Mouse (Mus musculus) megakaryocyte progenitor cell, adult 5-6 weeks (primary cell): ENCODE measurements at regions not wholly inside any gene's neighbourhood (a gene's known extent, or its start where the extent isn't known, plus 50 kb on each side); places are given as distances from the start of the nearest gene placed in this dataset.

ENCODE experiments used
- ATAC-seq: replicated peaks from 2 replicates; pipeline ENCODE4 v1.8.0; 2016; ENCODE audit warnings: mild to moderate bottlenecking, moderate TSS enrichment, inconsistent platforms; ENCODE audit not compliant: poor library complexity

- peak; percentile 81 for ATAC-seq
Observed at GRCm38 (mm10) chr2:169360272-169360671, 227.3 kb downstream of the Gm11011 start.

GRCm38 (mm10) chr2:169357400-169357799 is 230.1 kb downstream of the Gm11011 start:
- ATAC-seq, result no peak

- no peak for ATAC-seq
Observed at GRCm38 (mm10) chr2:169351547-169351946, 236.0 kb downstream of the Gm11011 start.

DNA sequence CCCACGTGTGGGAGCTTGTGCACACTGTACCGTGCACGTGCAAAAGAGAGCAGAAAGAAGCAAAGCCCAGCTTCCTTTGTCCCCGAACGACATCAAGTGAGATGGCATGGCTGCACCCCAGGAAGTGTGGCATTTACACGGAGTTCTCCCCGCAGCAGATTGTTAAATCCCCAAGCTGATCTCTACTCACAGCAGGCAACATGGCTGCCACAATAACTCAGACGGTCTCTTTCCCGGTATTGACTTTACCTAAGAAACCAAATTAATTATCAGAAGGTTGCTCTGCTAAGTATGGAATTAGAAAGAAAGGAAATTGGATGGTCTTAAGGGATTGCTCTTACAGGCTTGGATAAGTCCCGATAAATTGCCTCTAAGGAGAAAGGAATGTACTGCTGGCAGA is 241.4 kb downstream of the Gm11011 start:
- ATAC-seq, result no peak

GRCm38 (mm10) chr2:169319521-169319920 is 268.0 kb downstream of the Gm11011 start:
- no peak for ATAC-seq

- ATAC-seq, result no peak
Observed at GRCm38 (mm10) chr2:169314396-169314930, 273.1 kb downstream of the Gm11011 start.

DNA sequence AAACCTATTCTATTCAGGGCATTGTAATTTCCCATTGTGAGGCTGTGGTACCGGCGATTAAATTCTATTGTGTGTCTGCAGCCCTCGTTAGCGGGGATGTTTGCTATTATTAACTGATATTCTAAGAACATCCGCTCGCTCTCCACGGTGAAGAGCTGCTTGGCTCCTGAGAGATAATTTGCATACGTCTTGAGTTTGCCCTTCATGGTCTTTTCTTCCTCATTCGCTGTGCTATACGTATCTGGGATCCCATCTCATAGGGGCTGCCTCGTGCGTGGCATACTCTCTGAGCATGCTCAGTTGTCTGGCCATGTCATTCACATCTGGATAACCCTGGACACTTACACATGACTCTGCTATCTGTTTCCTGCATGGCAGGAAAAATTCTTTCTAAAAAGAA is 275.7 kb downstream of the Gm11011 start:
- no peak for ATAC-seq

GRCm38 (mm10) chr2:169311356-169311755 is 276.2 kb downstream of the Gm11011 start:
- no peak for ATAC-seq

- no peak for ATAC-seq
Observed at GRCm38 (mm10) chr2:169304360-169304759, 283.2 kb downstream of the Gm11011 start.

- ATAC-seq, result no peak
Observed at GRCm38 (mm10) chr2:169300966-169301365, 286.6 kb downstream of the Gm11011 start.

GRCm38 (mm10) chr2:169300411-169300810 is 287.1 kb downstream of the Gm11011 start:
- no peak for ATAC-seq

GRCm38 (mm10) chr2:169297841-169298627 is 289.5 kb downstream of the Gm11011 start:
- ATAC-seq, result no peak

GRCm38 (mm10) chr2:169297226-169297625 is 290.3 kb downstream of the Gm11011 start:
- no peak for ATAC-seq

GRCm38 (mm10) chr2:169293351-169293750 is 294.2 kb downstream of the Gm11011 start:
- no peak for ATAC-seq

- ATAC-seq, result no peak
Observed at GRCm38 (mm10) chr2:169288891-169289605, 298.5 kb downstream of the Gm11011 start.

DNA sequence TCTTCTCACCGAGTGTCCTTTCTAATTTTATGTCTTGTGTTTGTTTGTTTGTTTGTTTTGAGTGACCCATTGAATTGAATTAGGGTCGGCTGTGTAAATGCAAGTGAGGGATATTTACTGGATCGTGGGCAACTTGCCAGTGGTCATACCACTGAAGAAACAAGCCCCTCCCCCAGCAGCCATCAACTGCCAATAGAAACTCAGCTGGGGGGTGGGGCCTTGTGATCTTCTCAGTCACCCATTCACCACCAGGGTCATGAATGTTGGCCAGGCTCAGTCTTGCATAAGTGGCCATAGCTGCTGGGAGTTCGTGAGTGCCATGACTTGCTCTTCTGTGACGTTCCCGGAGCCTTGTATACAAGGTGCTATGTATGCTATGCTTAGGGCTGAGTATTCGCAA is 300.8 kb downstream of the Gm11011 start:
- ATAC-seq, result no peak

- no peak for ATAC-seq
Observed at GRCm38 (mm10) chr2:169282508-169283117, 304.9 kb downstream of the Gm11011 start.

GRCm38 (mm10) chr2:169275371-169275770 is 312.2 kb downstream of the Gm11011 start:
- ATAC-seq, result no peak

DNA sequence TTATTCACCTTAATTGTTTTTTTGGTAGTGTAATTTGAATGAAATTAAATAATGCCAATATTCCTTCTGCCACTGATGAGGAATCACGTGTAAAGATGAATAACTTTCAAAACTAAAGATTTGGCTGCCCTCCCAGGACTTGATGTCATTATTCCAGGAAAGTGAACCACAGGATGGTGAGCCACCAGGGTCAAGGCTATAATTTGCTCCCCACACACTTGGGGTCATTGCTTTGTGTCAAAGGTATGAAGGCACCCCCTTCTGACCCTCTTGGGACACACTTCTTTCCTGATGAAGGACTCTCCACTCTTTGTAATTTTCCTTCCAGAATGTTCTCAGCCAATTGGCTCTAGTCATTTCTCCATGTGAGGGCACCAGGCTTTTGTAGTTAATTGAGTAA is 313.4 kb downstream of the Gm11011 start:
- no peak for ATAC-seq

GRCm38 (mm10) chr2:169272622-169273021 is 314.9 kb downstream of the Gm11011 start:
- ATAC-seq, result no peak

DNA sequence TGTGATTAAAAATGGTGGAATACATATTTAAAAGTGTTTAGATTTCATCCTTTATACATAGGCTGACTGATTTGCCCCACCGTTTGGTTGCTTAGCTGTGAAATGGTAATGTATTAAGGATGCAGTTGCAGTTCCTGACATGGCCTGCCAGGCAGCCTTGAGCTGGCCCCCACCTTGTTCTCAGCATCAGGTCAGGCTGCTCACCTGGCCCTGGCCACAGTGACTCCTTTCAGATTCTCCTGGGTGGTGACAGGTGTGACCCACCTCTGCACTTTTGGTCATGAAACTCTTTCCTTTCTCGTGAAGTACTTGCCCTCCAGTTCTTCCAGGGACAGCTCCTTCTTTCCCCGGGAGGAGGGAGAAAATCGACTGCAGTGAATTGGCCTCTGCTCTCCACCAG is 315.5 kb downstream of the Gm11011 start:
- no peak for ATAC-seq

GRCm38 (mm10) chr2:169260636-169261035 is 305.2 kb upstream of the Zfp64 start:
- ATAC-seq, result no peak
